Mouse (Mus musculus) liver, embryonic 12.5 days (tissue): ENCODE data around the gene Rab11a. TPM values are rescaled to one million over a fixed set of nuclear protein-coding genes. Genes with fewer than 3 reads are reported as not detected.

ENCODE experiments used
- ATAC-seq: fragments of 200-750 bp; cut with Nextera tagmentation; 2 replicates; pipeline ENCODE4 v1.8.0; 2017; ENCODE audit warnings: moderate number of reproducible peaks, mild to moderate bottlenecking, moderate library complexity
- H3K27ac ChIP-seq: fragments of 300-500 bp; sonication (generic); 2 replicates; pipeline ENCODE4 v1.5.1; 2016; ENCODE audit warnings: mild to moderate bottlenecking
- H3K27me3 ChIP-seq: fragments of 300-500 bp; sonication (generic); replicated peaks from 2 replicates; pipeline ENCODE4 v1.6.1; 2016; ENCODE audit warnings: mild to moderate bottlenecking, moderate library complexity
- H3K36me3 ChIP-seq: fragments of 300-500 bp; sonication (generic); 2 replicates; pipeline ENCODE4 v1.6.1; 2016; ENCODE audit warnings: mild to moderate bottlenecking, moderate library complexity
- H3K4me1 ChIP-seq: fragments of 300-500 bp; sonication (generic); 2 replicates; pipeline ENCODE4 v1.6.1; 2016
- H3K4me2 ChIP-seq: fragments of 300-500 bp; sonication (generic); 2 replicates; pipeline ENCODE4 v1.6.1; 2016; ENCODE audit warnings: mild to moderate bottlenecking, moderate library complexity
- H3K4me3 ChIP-seq: fragments of 300-500 bp; sonication (generic); 2 replicates; pipeline ENCODE4 v1.5.1; 2016; ENCODE audit warnings: mild to moderate bottlenecking, moderate library complexity
- H3K9ac ChIP-seq: fragments of 300-500 bp; sonication (generic); 2 replicates; pipeline ENCODE4 v1.6.1; 2016; ENCODE audit warnings: mild to moderate bottlenecking, moderate library complexity
- H3K9me3 ChIP-seq: fragments of 300-500 bp; sonication (generic); replicated peaks from 2 replicates; pipeline ENCODE4 v1.6.1; 2016; ENCODE audit warnings: mild to moderate bottlenecking, moderate library complexity
- WGBS: fragments of 180-500 bp; shearing (Covaris S2); methylation state at CpG from one replicate; pipeline ENCODE4 v1.1.7; 2016; ENCODE audit not compliant: insufficient replicate concordance; 5-methylcytosine and 5-hydroxymethylcytosine counted together
- polyA plus RNA-seq: library from polyadenylated mRNA; unstranded; fragments of >200 nt; fragmentation: Nextera tagmentation; extraction: Ambion mirVana; gene quantifications from 2 replicates; pipeline ENCODE4 v1.2.1, GENCODE M21; 2016

Rab11a gene
- polyA plus RNA-seq, 1 experiment from 2014 or later: 248 TPM

- no peak overlapping the region for H3K4me2 ChIP-seq
- H3K4me3 ChIP-seq: no peak overlapping the region
- no peak for ATAC-seq
- H3K9me3 ChIP-seq: no peaks in the 10 kb centered on the region
- no peaks in the 10 kb centered on the region for H3K27me3 ChIP-seq
- H3K4me1 ChIP-seq: peaks cover 23% of the 10 kb centered on the region
- H3K36me3 ChIP-seq: peaks cover 34% of the 10 kb centered on the region
- no peak overlapping the region for H3K27ac ChIP-seq
- no peak overlapping the region for H3K9ac ChIP-seq
Observed at GRCm38 (mm10) chr9:64702391-64702790, 35.2 kb downstream of the Rab11a start.

- H3K4me2 ChIP-seq: no peak overlapping the region
- ATAC-seq: no peak
- H3K36me3 ChIP-seq: peaks cover 34% of the 10 kb centered on the region
- H3K27me3 ChIP-seq: no peaks in the 10 kb centered on the region
- H3K4me3 ChIP-seq: no peak overlapping the region
- 80% methylated on average over 1 of the region's 1 CpGs for WGBS
- H3K27ac ChIP-seq: no peak overlapping the region
- H3K9ac ChIP-seq: no peak overlapping the region
- H3K4me1 ChIP-seq: peaks cover 23% of the 10 kb centered on the region
- no peaks in the 10 kb centered on the region for H3K9me3 ChIP-seq
Observed at GRCm38 (mm10) chr9:64701651-64702050, 35.9 kb downstream of the Rab11a start.

GRCm38 (mm10) chr9:64700451-64701311, 36.9 kb downstream of the Rab11a start:
- Histone ChIP-seq H3K27ac (0 out of 2 replicates have a peak overlapping the region, but pooled peaks have one; percentile 11), H3K4me1 (peaks cover 23% of the 10 kb centered on the region), H3K9me3 (no peaks in the 10 kb centered on the region), H3K36me3 (peaks cover 36% of the 10 kb centered on the region), H3K4me2 (no peak overlapping the region), H3K27me3 (no peaks in the 10 kb centered on the region), H3K9ac (no peak overlapping the region), H3K4me3 (no peak overlapping the region)
- ATAC-seq: no peak
- 71% methylated on average over 4 of the region's 4 CpGs for WGBS

GRCm38 (mm10) chr9:64698586-64698985, 39.0 kb downstream of the Rab11a start:
- peaks cover 18% of the 10 kb centered on the region for H3K4me1 ChIP-seq
- H3K4me3 ChIP-seq: no peak overlapping the region
- H3K9me3 ChIP-seq: no peaks in the 10 kb centered on the region
- H3K27ac ChIP-seq: no peak overlapping the region
- ATAC-seq: no peak
- no peak overlapping the region for H3K4me2 ChIP-seq
- 85% methylated on average over 1 of the region's 1 CpGs for WGBS
- no peak overlapping the region for H3K9ac ChIP-seq
- no peaks in the 10 kb centered on the region for H3K27me3 ChIP-seq
- H3K36me3 ChIP-seq: peaks cover 44% of the 10 kb centered on the region

GRCm38 (mm10) chr9:64697677-64698076, 39.9 kb downstream of the Rab11a start:
- Histone ChIP-seq H3K27me3 (no peaks in the 10 kb centered on the region), H3K27ac (no peak overlapping the region), H3K4me1 (peaks cover 16% of the 10 kb centered on the region), H3K9ac (no peak overlapping the region), H3K4me2 (no peak overlapping the region), H3K36me3 (peaks cover 46% of the 10 kb centered on the region), H3K4me3 (no peak overlapping the region), H3K9me3 (no peaks in the 10 kb centered on the region)
- 70% methylated on average over 5 of the region's 5 CpGs for WGBS
- ATAC-seq: no peak

GRCm38 (mm10) chr9:64697006-64697405, 40.6 kb downstream of the Rab11a start:
- peaks cover 16% of the 10 kb centered on the region for H3K4me1 ChIP-seq
- no peak overlapping the region for H3K27ac ChIP-seq
- WGBS: 75% methylated on average over 1 of the region's 1 CpGs
- no peak overlapping the region for H3K9ac ChIP-seq
- peaks cover 46% of the 10 kb centered on the region for H3K36me3 ChIP-seq
- no peak overlapping the region for H3K4me3 ChIP-seq
- no peaks in the 10 kb centered on the region for H3K27me3 ChIP-seq
- no peaks in the 10 kb centered on the region for H3K9me3 ChIP-seq
- no peak for ATAC-seq
- no peak overlapping the region for H3K4me2 ChIP-seq

- WGBS: 79% methylated on average over 4 of the region's 4 CpGs
- Histone ChIP-seq H3K36me3 (peaks cover 46% of the 10 kb centered on the region), H3K4me3 (no peak overlapping the region), H3K9me3 (no peaks in the 10 kb centered on the region), H3K27ac (no peak overlapping the region), H3K4me1 (peaks cover 16% of the 10 kb centered on the region), H3K9ac (no peak overlapping the region), H3K27me3 (no peaks in the 10 kb centered on the region), H3K4me2 (no peak overlapping the region)
- ATAC-seq: no peak
Observed at GRCm38 (mm10) chr9:64696404-64696803, 41.2 kb downstream of the Rab11a start.

GRCm38 (mm10) chr9:64695266-64695665, 42.3 kb downstream of the Rab11a start:
- H3K4me1 ChIP-seq: peaks cover 13% of the 10 kb centered on the region
- no peak for ATAC-seq
- H3K36me3 ChIP-seq: peaks cover 42% of the 10 kb centered on the region
- no peaks in the 10 kb centered on the region for H3K9me3 ChIP-seq
- no peaks in the 10 kb centered on the region for H3K27me3 ChIP-seq
- no peak overlapping the region for H3K9ac ChIP-seq
- H3K4me2 ChIP-seq: no peak overlapping the region
- no peak overlapping the region for H3K27ac ChIP-seq
- H3K4me3 ChIP-seq: no peak overlapping the region
- WGBS: 53% methylated on average over 1 of the region's 1 CpGs

- H3K9me3 ChIP-seq: no peaks in the 10 kb centered on the region
- H3K27me3 ChIP-seq: no peaks in the 10 kb centered on the region
- H3K36me3 ChIP-seq: peaks cover 33% of the 10 kb centered on the region
- no peak overlapping the region for H3K4me3 ChIP-seq
- ATAC-seq: no peak
- H3K27ac ChIP-seq: no peak overlapping the region
- no peak overlapping the region for H3K4me2 ChIP-seq
- H3K9ac ChIP-seq: no peak overlapping the region
- WGBS: 70% methylated on average over 2 of the region's 2 CpGs
- no peaks in the 10 kb centered on the region for H3K4me1 ChIP-seq
Observed at GRCm38 (mm10) chr9:64693094-64693493, 44.5 kb downstream of the Rab11a start.

- Histone ChIP-seq H3K27ac (no peak overlapping the region), H3K36me3 (peaks cover 20% of the 10 kb centered on the region), H3K4me1 (no peaks in the 10 kb centered on the region), H3K27me3 (no peaks in the 10 kb centered on the region), H3K4me2 (no peak overlapping the region), H3K9ac (no peak overlapping the region), H3K4me3 (no peak overlapping the region), H3K9me3 (no peaks in the 10 kb centered on the region)
- WGBS: 24% methylated on average over 7 of the region's 7 CpGs
- peak; percentile 51 for ATAC-seq
Observed at GRCm38 (mm10) chr9:64691176-64691575, 46.4 kb downstream of the Rab11a start.

- 78% methylated on average over 2 of the region's 2 CpGs for WGBS
- ATAC-seq: no peak
- H3K9ac ChIP-seq: no peak overlapping the region
Observed at GRCm38 (mm10) chr9:64690771-64691170, 46.8 kb downstream of the Rab11a start.

GRCm38 (mm10) chr9:64688015-64688394, 49.6 kb downstream of the Rab11a start:
- H3K9me3 ChIP-seq: no peaks in the 10 kb centered on the region
- ATAC-seq: no peak

More at GRCm38 (mm10) chr9:64690771-64691170, 46.8 kb downstream of the Rab11a start:
- Histone ChIP-seq H3K4me3 (no peak overlapping the region), H3K4me2 (no peak overlapping the region), H3K9me3 (no peaks in the 10 kb centered on the region), H3K27me3 (no peaks in the 10 kb centered on the region), H3K36me3 (peaks cover 19% of the 10 kb centered on the region), H3K4me1 (no peaks in the 10 kb centered on the region), H3K27ac (no peak overlapping the region)

More at GRCm38 (mm10) chr9:64688015-64688394, 49.6 kb downstream of the Rab11a start:
- no peak overlapping the region for H3K27ac ChIP-seq
- no peaks in the 10 kb centered on the region for H3K27me3 ChIP-seq
- no peak overlapping the region for H3K4me3 ChIP-seq
- WGBS: 58% methylated on average over 1 of the region's 1 CpGs
- H3K36me3 ChIP-seq: no peaks in the 10 kb centered on the region
- no peak overlapping the region for H3K4me2 ChIP-seq
- H3K9ac ChIP-seq: no peak overlapping the region
- no peaks in the 10 kb centered on the region for H3K4me1 ChIP-seq
